Mouse (Mus musculus) cerebellum, postnatal 10 days (tissue): Measurements from ENCODE around the gene Lamtor2.
"Not testable (repeated sequence)": the region's sequence is repeated elsewhere in the genome, so short reads cannot be mapped to it uniquely, and the experiment has no call there.

ENCODE experiments used
- DNase-seq, 2 experiments: peaks; one replicate each; pipeline ENCODE4 v3.0.0; 2021; ENCODE audit warnings: mixed read lengths in 2 of 2

Lamtor2 gene

GRCm38 (mm10) chr3:88552676-88553524 is at the start of gene Lamtor2:
Gene Lamtor2, minus strand, starts transcription at chr3:88553074.
- peak; percentile 99 for DNase-seq

GRCm38 (mm10) chr3:88602466-88602865 is 49.6 kb upstream of the Lamtor2 start:
- no peak for DNase-seq

DNA sequence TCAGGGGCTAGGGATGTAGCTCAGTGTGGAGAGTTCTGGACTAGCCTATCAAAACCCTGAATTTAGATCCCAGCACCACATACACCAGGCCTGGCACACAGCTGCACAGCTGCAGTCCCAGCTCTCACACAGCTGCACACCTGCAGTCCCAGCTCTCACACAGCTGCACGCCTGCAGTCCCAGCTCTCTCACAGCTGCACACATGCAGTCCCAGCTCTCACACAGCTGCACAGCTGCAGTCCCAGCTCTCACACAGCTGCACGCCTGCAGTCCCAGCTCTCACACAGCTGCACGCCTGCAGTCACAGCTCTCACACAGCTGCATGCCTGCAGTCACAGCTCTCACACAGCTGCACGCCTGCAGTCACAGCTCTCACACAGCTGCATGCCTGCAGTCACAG is 43.7 kb upstream of the Lamtor2 start:
- not testable (repeated sequence) for DNase-seq

- no peak for DNase-seq
Observed at GRCm38 (mm10) chr3:88593893-88594580, 41.2 kb upstream of the Lamtor2 start.

- no peak for DNase-seq
Observed at GRCm38 (mm10) chr3:88592942-88593576, 40.2 kb upstream of the Lamtor2 start.

- peak; percentile 63 to 80 for DNase-seq
Observed at GRCm38 (mm10) chr3:88591950-88592731, 39.3 kb upstream of the Lamtor2 start.

GRCm38 (mm10) chr3:88591044-88591443 is 38.2 kb upstream of the Lamtor2 start:
- DNase-seq: no peak

GRCm38 (mm10) chr3:88590246-88590645 is 37.4 kb upstream of the Lamtor2 start:
- no peak for DNase-seq

GRCm38 (mm10) chr3:88586640-88587039 is 33.8 kb upstream of the Lamtor2 start:
- no peak for DNase-seq

DNA sequence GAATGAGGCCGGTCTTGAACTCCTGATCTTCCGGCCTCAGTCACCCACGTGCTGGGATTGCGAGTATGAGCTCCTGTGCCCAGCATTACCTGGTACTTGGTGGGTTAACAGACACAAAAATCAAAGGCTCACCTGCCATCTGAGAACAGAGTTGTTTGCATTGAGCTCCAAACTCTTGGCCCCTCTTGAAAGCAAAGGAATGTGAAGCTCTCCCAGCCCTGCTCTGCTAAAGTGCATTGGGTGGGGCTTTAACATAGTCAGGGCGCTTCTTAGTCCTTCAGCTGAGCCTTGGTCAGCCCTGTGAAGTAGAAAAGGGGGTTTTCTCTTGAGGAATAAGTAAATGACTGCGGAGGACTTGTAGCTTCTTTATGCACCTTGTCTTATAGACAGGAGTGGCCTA is 32.9 kb upstream of the Lamtor2 start:
- DNase-seq: no peak

GRCm38 (mm10) chr3:88579454-88580117 is 26.7 kb upstream of the Lamtor2 start:
- peak; percentile 83 to 86 for DNase-seq

DNA sequence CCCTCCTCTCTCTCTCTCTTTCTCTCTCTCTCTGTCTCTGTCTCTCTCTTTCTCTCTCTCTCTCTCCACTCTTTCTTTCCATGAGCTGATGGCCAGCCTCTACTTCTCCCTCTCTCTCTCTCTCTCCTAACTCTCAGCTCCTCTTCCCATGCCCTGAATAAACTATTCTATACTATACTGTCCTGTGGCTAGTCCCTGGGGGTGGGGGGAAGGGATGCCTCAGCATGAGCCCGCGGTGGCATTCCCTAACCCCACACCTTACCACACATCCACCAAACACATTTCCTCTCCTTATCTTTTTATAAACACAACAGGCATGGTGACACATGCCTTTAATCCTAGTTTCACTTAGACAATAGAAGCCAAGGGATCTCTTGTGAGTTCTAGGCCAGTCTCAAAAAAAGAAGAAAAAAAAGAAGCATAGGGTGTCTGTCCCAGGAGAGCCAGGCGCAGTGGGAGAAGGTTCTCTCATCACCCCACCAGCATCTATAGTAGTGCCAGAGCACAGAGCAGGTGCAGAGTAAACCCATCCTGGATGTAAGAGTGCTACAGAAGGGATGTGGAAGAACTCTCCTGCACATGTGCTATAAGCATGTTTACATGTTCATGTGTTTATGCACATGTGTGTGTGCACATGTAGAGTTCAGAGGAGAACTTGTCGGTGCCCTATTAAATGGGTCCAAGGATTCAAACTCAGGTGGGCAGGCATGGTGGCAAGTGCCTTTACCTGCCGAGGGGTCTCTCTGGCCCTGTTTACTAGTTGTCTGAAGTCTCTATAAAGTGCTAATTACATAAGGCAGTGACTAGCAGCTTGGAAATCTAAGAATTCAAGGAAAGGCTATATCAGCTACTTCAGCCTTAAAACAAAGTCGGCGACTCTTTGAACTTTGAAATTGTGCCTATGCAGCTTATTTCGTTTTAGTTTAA is 25.9 kb upstream of the Lamtor2 start:
- DNase-seq: no peak

DNA sequence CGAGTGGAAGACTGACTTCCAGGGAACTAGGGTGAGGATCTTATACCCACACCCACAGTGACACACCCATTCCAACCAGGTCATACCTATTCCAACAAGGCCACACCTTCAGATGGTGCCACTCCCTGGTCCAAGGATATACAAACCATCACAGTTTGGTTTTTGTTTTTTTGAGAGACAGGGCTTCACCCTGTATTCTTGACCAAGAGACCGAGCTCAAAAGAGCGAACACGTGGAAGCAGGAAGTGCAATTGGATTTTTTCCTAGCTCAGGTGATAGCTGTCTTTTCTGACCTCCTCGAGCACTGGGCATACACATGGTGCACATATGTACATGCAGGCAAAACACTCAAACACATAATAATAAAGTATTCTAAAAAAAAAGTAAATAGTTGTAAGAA is 25.0 kb upstream of the Lamtor2 start:
- DNase-seq: not testable (repeated sequence)

GRCm38 (mm10) chr3:88575540-88575939 is 22.7 kb upstream of the Lamtor2 start, which contains the start of gene Ssr2:
Gene Ssr2, plus strand, starts transcription at chr3:88575876.
- DNase-seq: no peak

DNA sequence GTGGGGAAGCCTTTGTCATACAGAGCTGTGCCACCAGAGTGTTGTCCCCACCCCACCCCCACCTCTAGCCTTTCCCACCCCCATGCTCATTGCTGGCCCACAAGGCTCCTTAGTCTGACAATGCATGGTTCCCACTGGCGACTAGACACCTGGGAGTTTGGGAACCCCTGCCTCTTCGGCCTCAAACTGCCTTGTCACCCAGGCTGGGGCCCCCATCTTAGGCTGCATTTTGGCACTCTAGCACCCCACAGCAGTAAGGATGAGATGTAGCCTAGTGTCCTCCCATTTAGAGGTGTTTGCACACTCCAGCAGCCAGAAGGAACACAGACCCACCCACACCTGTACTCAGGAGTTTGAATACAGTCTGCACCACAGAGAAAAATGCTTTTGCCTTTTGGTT is 20.9 kb upstream of the Lamtor2 start:
- DNase-seq: no peak

- DNase-seq: no peak
Observed at GRCm38 (mm10) chr3:88572835-88573234, 20.0 kb upstream of the Lamtor2 start.

DNA sequence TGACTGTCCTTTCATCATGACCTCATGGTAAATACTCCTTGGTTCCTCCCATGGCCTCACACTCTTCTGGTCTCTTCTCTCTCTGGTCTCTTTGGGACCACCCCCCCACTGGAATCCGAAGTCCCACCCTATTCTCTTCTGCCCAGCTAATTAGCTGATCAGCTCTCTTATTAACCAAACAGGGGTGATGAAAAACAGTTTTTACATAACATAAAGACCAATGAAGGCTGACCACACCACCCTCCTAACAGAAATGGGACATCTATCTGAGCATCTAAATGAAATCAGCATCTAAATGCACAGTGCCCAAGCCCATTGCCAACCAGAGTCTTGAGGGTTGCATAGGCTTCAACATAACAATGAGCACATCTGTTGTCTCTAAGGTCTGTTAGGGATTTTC is 19.0 kb upstream of the Lamtor2 start:
- no peak for DNase-seq

- no peak for DNase-seq
Observed at GRCm38 (mm10) chr3:88570341-88570740, 17.5 kb upstream of the Lamtor2 start.

DNA sequence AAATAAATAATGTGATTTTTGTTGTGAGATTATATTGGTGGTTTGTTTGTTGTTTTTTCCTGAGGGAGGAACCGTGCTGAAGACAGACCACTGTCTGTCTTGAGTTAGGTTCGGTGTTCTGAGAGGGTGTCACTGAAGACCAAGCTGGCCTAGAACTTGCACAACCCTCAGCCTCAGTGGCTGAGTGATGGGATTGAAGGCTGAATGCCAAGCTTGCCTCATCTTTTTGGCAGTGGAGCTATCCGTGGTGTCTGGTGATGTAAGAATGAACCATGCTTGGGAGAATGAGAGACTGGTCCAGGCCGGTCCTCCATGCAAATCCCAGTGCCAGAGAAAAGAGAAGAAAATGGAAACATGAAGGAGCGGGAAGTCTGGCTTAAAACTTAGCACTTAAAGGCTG is 16.8 kb upstream of the Lamtor2 start:
- no peak for DNase-seq

DNA sequence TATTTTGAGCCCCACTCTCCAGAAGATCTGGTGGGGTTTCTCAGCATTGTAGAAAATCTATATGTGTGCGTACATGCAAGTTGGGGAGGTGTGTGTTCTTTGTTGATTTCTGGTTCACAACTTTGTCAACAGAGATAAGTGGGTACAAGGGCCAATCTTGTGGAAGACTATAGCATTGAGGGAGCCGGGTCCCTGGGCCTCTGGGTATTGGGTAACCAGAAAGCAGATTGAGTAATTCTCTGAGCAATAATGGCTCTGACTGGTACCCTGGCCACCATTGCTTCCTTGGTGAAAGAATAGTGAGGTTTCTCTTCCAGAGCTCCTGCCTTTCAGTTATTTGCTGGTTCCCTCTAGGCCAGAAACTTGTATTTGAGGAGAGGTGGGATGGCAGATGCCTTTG is 16.2 kb upstream of the Lamtor2 start:
- no peak for DNase-seq

GRCm38 (mm10) chr3:88568615-88569014 is 15.7 kb upstream of the Lamtor2 start:
- DNase-seq: no peak
